Mouse (Mus musculus) embryonic fibroblast, embryonic 13.5 days (primary cell): ENCODE data around the gene 6030458C11Rik.

Experiments
- CTCF ChIP-seq: IDR thresholded peaks from 2 replicates; pipeline ENCODE4 v1.5.1; 2011; ENCODE audit warnings: mild to moderate bottlenecking, control low read depth, low read length, moderate library complexity, borderline replicate concordance; ENCODE audit not compliant: insufficient read depth
- POLR2A ChIP-seq: IDR thresholded peaks from 2 replicates; pipeline ENCODE4 v1.6.1; 2011; ENCODE audit warnings: low read depth, mild to moderate bottlenecking, control low read depth, low read length, moderate library complexity

- TF ChIP-seq CTCF (no peak), POLR2A (no peak)
Observed at GRCm38 (mm10) chr15:12781729-12782326, 42.6 kb downstream of the 6030458C11Rik start.
